Mouse (Mus musculus) skeletal muscle tissue, adult 2 months (tissue): ENCODE data around the gene Pdcd6ip.

Experiments used
- DNase-seq: peaks from one replicate; pipeline ENCODE4 v3.0.0-alpha.2; 2012; ENCODE audit warnings: low read depth, low spot score

The Pdcd6ip gene

DNA sequence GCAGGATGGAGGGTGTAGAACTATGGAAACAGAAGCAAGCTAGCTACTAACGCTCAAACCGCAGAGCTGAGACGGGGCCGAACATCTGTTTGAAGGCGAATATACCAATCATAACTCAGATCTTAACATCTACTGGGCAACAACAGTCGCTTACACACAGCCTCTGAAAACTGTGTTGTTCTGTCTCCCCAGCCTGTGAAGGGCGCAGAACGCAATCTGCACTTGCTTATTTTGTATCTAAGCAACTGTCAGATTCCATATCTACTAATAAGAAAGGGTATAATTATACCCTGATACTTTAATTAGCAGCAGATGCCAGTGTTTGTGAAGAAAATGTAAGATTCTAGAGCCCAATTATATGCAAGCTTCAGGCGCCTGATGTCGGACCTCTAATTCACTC lies 81.3 kb downstream of the Pdcd6ip start:
- no peak for DNase-seq

DNA sequence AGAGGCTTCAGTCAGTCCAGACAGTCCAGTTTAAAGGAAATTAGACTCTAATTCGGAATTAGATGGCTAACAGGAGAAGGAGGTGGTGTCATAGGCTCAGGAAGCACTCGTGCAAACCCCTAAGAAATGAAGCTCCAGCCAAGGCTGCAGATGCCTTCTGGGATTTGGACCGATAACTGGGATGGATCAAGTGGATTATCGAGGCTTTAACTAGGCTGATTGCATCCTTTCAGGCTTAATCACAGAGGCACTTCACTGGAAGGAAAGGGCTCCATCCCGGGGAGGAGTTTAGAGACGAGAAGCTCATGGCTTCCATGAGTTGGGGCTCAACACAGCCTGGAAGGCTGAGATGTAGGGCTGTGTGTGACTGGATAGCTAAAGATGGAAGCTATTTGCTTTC lies 84.0 kb downstream of the Pdcd6ip start:
- no peak for DNase-seq

GRCm38 (mm10) chr9:113617081-113617480 lies 91.0 kb downstream of the Pdcd6ip start:
- no peak for DNase-seq

DNA sequence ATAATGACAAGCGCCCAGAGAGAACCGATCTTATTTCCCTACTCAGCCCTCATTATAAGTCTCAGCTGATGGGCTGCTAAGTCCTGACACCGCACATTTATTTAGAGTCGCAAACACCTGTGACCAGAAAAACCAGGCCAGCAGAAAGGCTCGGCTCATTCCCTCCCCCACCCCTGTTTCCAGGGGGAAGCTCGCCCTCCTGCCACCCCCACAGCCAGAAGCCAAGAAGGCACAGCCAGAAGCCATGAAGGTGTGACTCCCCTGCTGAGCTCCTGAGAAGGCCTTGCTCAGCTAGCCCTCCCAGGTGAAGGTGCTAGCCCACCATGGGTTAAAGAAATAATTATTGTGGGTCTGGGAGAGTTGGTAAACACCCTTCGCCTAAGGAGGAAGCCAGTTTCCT lies 97.3 kb downstream of the Pdcd6ip start:
- no peak for DNase-seq

GRCm38 (mm10) chr9:113602140-113602539 lies 105.9 kb downstream of the Pdcd6ip start:
- no peak for DNase-seq
